Mouse (Mus musculus): ENCODE results near the gene Fcho1. TPM values are rescaled to one million over a fixed set of nuclear protein-coding genes. Genes with fewer than 3 reads are reported as not detected.

Gene Fcho1
- polyA plus RNA-seq (2012; rRNA removed) = 151 and 159 TPM in 2 replicates

DNA sequence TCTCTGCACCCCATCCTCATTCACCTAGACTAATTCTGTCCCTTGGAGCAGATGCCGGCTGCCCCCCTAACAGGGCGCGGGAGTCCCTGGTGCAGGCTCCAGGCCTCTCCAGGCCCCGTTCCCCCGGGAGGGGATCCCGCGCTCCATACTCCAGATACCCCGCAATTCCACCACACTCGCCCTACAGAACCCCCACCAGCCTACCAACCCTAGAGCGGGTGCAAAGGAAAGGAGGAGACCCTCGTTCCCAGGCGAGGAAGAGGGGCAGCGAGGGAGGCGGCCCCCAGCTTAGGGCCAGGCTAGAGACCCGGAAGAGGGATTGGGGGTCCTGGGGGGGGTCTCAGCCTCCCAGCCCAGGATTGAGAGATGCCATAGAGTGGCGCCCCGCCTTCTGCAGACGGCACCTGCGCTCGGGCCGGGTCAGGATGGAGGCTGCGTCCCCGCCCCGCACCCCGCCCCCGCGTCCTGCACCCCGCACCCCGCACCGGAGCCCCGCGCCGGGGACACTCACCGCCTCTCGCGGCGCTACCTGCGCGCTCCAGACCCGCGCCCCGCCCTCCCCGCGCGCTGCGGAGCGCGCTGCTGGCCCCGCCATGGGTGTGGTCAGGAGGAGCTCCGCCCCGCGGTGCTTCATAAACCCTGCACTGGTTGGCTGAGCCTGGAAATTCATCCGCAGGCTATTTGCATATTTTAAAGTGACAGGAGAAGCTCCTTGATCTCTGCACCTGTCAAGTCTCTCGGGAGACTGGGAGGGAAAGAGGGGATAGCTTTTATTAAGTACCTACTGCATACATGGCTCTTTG is at the start of gene Fcho1:
TSS of gene Fcho1 (minus strand) at position 595 of the 803 bp plus-strand sequence.

DNA sequence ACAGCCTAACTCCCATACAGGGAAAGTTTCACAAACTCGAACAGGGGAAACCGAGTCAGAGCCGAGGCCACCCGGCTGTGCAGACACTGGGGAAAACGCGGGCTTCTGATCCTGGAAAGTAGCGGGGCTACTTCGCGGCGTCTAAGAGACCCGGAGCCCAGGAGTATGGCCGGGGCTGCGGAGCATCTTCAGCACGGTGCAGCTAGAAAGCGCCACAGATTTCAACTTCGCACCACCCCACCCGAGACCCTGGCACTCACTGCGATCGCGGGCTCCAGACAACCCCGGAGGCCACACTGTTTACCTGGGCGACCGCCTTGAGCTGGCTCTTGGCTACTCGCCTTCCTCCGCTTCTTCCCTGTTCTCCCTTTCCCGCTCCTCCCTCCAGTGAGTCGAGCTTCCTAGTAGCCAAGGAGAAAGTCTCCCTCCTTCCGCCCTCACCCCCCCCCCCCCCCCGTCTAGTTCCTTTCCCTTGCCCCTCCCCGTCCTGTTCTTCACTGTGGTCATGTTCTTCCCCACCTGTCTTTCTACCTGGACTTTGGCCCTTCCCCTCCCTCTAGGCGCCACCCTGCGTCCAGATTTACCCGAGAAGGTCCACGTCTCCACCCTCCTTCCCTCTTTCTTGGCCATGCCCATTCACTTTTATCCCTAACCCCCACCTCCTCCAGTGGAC is 24.0 kb downstream of the Fcho1 start, which contains the start of gene B3gnt3:
TSS of gene B3gnt3 (minus strand) at position 376 of the 673 bp plus-strand sequence.

DNA sequence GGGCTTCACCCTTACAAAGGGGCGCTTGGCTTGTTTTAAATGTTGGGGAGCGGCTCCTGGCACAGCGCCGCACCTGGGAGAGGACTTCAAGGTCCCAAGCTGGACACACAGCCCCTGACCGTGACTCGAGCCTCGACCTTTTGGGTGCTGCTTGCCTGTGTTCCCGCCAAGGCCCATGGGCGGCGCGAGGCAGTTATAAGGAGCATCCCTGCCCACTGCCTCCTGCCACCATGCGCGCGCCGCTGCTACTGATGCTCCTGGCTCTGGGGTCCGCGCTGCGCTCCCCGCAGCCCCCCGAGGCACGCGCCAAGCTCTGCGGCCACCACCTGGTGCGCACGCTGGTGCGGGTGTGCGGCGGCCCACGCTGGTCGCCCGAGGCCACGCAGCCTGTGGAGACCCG is 36.5 kb downstream of the Fcho1 start, which contains the start of gene Insl3:
TSS of gene Insl3 (plus strand) at position 187 of the 400 bp plus-strand sequence.

DNA sequence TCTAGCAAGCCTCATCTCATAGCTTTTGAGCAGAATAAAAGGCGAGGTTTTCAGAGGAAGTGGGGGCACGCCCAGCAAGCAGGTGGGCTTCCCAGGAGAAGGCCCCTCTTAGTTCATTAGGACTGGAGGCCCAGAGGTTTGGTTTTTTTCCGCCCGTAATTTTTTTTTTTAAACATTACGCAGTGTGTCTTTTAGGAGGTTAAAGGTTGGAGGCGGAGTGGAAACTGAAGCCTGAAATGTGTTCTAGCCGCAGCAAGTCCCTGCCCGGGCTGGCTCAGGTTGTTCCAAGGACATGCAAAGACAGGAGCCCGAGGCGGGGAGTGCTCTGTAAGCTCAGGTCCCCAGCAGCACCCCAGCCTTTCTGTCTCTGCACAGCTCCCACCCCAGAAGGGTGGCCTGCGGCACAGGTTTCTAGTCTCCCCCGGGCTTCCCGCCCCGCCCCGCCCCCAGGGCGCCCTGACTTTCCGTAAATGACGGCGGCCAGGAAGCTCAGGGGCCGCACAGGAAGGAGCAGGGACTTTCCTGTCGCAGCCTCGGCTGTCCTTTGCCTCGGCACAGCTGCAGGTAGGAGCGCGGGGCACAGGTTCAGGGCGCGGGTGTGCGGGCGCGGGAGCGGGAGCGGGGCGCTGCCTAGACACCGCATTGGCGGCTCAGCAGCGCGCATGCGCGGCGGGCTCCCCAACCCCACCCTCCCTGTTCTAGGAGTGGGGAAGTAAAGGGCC is 49.3 kb downstream of the Fcho1 start, which contains the start of gene Jak3:
TSS of gene Jak3 (plus strand) at position 277 of the 722 bp plus-strand sequence.

DNA sequence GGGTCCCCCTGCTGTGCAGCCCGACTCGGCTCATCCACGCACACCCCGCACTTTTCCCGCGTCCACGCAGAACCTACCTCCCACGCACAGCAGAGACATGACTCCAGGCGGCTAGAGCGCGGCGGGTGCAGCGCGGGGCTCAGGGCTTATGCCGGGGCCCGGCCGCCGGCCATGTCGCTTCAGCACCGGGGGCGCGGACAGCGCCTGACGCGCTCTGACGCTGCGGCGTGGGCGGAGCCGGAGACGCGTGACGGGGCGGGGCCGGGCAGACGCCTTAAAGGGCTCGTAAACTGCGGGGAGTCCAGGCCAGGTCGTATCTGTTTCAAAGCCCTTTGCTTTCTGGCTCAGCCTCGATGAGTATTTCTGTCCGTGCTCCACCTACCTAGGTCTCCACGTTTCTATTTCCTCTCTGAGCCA is 54.0 kb downstream of the Fcho1 start, which contains the start of gene Unc13a:
TSS of gene Unc13a (minus strand) at position 209 of the 417 bp plus-strand sequence.

Other genes starting within 250 kb of the Fcho1 start
- gene Ano8, start 239.8 kb downstream of the Fcho1 start, polyA plus RNA-seq (2012; rRNA removed) = 123 and 140 TPM in 2 replicates
- 27.1 and 27.9 TPM in 2 replicates for gene Gtpbp3, start 237.6 kb downstream of the Fcho1 start, polyA plus RNA-seq (2012; rRNA removed)
- 11.4 and 18.7 TPM in 2 replicates for gene Plvap, start 214.0 kb downstream of the Fcho1 start, polyA plus RNA-seq (2012; rRNA removed)
- 0.59 and 0.60 TPM in 2 replicates for gene Ccdc194, start 200.0 kb downstream of the Fcho1 start, polyA plus RNA-seq (2012; rRNA removed)
- gene Bst2, start 188.3 kb downstream of the Fcho1 start, polyA plus RNA-seq (2012; rRNA removed) = 36.4 and 46.8 TPM in 2 replicates
- 81.1 and 89.0 TPM in 2 replicates for gene Mvb12a, start 182.8 kb downstream of the Fcho1 start, polyA plus RNA-seq (2012; rRNA removed)
- 0.05 and 0.15 TPM in 2 replicates for gene Tmem221, start 166.8 kb downstream of the Fcho1 start, polyA plus RNA-seq (2012; rRNA removed)
- gene Nxnl1, start 159.1 kb downstream of the Fcho1 start, polyA plus RNA-seq (2012; rRNA removed) = not detected in 2 replicates
- 117 and 122 TPM in 2 replicates for gene Slc27a1, start 156.8 kb downstream of the Fcho1 start, polyA plus RNA-seq (2012; rRNA removed)
- gene Pgls, start 133.5 kb downstream of the Fcho1 start, polyA plus RNA-seq (2012; rRNA removed) = 133 and 140 TPM in 2 replicates
- 9.8 and 10.5 TPM in 2 replicates for gene Fam129c, start 128.1 kb downstream of the Fcho1 start, polyA plus RNA-seq (2012; rRNA removed)
- 134 and 175 TPM in 2 replicates for gene Colgalt1, start 114.7 kb downstream of the Fcho1 start, polyA plus RNA-seq (2012; rRNA removed)
- gene Unc13a, start 54.0 kb downstream of the Fcho1 start, polyA plus RNA-seq (2012; rRNA removed) = 65.1 and 70.6 TPM in 2 replicates
- gene Jak3, start 49.4 kb downstream of the Fcho1 start, polyA plus RNA-seq (2012; rRNA removed) = 4.6 and 6.3 TPM in 2 replicates
- 1.8 and 2.0 TPM in 2 replicates for gene Insl3, start 36.5 kb downstream of the Fcho1 start, polyA plus RNA-seq (2012; rRNA removed)
- 0.51 and 0.57 TPM in 2 replicates for gene B3gnt3, start 23.9 kb downstream of the Fcho1 start, polyA plus RNA-seq (2012; rRNA removed)
- 2.8 and 3.0 TPM in 2 replicates for gene Zfp709, start 156.3 kb upstream of the Fcho1 start, polyA plus RNA-seq (2012; rRNA removed)
- gene Zfp882, start 182.9 kb upstream of the Fcho1 start, polyA plus RNA-seq (2012; rRNA removed) = 10.1 and 12.8 TPM in 2 replicates
- 19.3 and 19.6 TPM in 2 replicates for gene Zfp617, start 182.9 kb upstream of the Fcho1 start, polyA plus RNA-seq (2012; rRNA removed)
- 23.7 and 24.7 TPM in 2 replicates for gene Zfp961, start 225.3 kb upstream of the Fcho1 start, polyA plus RNA-seq (2012; rRNA removed)